ENCODE assay signal across 28 mouse cellular contexts in genomic region chr3:67146280-67146679, GRCm38 (mm10).
"Had no signal": no experiment of that assay in that cellular context is flagged by ENCODE, and none has a peak within 500 bp of the region (broad histone marks: within the 10 kb centered on the region; RNA-seq: fewer than 3 reads in every experiment).

No protein-coding gene starts in this region.

- H3K27ac ChIP-seq: left cerebral cortex, adult 2 months; limb, embryonic 12.5 days; limb, embryonic 13.5 days; limb, embryonic 15.5 days; liver, embryonic 12.5 days; liver, embryonic 13.5 days; liver, embryonic 14.5 days; liver, embryonic 15.5 days; lung, embryonic 15.5 days; macrophage; midbrain, embryonic 10.5 days; midbrain, embryonic 12.5 days; midbrain, embryonic 13.5 days; midbrain, embryonic 15.5 days had no signal

- H3K4me3 ChIP-seq: left cerebral cortex, adult 2 months; limb, embryonic 12.5 days; limb, embryonic 13.5 days; limb, embryonic 15.5 days; liver, embryonic 12.5 days; liver, embryonic 13.5 days; liver, embryonic 15.5 days; lung, embryonic 15.5 days; megakaryocyte, embryonic 14.5 days; midbrain, embryonic 10.5 days; midbrain, embryonic 12.5 days; midbrain, embryonic 13.5 days; midbrain, embryonic 15.5 days had no signal

- H3K9me3 ChIP-seq: limb, embryonic 15.5 days; liver, embryonic 12.5 days; liver, embryonic 13.5 days; liver, embryonic 15.5 days; lung, embryonic 15.5 days; megakaryocyte, embryonic 14.5 days; midbrain, embryonic 12.5 days; midbrain, embryonic 15.5 days had no signal

- H3K36me3 ChIP-seq: limb, embryonic 15.5 days; liver, embryonic 12.5 days; liver, embryonic 13.5 days; liver, embryonic 15.5 days; lung, embryonic 15.5 days; midbrain, embryonic 12.5 days; midbrain, embryonic 13.5 days; midbrain, embryonic 15.5 days had no signal

- H3K4me2 ChIP-seq: limb, embryonic 12.5 days; limb, embryonic 13.5 days; limb, embryonic 15.5 days; liver, embryonic 12.5 days; liver, embryonic 13.5 days; liver, embryonic 15.5 days; lung, embryonic 14.5 days; lung, embryonic 15.5 days; midbrain, embryonic 11.5 days; midbrain, embryonic 12.5 days; midbrain, embryonic 13.5 days; midbrain, embryonic 15.5 days had no signal

- ATAC-seq: liver, embryonic 12.5 days; liver, postnatal 0 days; lung, postnatal 0 days; midbrain, embryonic 13.5 days; midbrain, embryonic 15.5 days; midbrain, embryonic 16.5 days had no signal

- H3K4me1 ChIP-seq: limb, embryonic 12.5 days; limb, embryonic 13.5 days; limb, embryonic 15.5 days; liver, embryonic 12.5 days; liver, embryonic 13.5 days; liver, embryonic 15.5 days; lung, embryonic 15.5 days; midbrain, embryonic 13.5 days had no signal

- H3K9ac ChIP-seq: limb, embryonic 12.5 days; limb, embryonic 13.5 days; limb, embryonic 15.5 days; liver, embryonic 12.5 days; liver, embryonic 13.5 days; liver, embryonic 14.5 days; liver, embryonic 15.5 days; liver, postnatal 0 days; lung, embryonic 14.5 days; lung, embryonic 15.5 days; midbrain, embryonic 12.5 days; midbrain, embryonic 13.5 days; midbrain, embryonic 15.5 days had no signal

- H3K27me3 ChIP-seq: limb, embryonic 12.5 days; limb, embryonic 13.5 days; limb, embryonic 15.5 days; liver, embryonic 12.5 days; liver, embryonic 13.5 days; liver, embryonic 15.5 days; lung, embryonic 15.5 days; megakaryocyte, embryonic 14.5 days; midbrain, embryonic 13.5 days; midbrain, embryonic 15.5 days had no signal

- DNase-seq: left cerebral cortex, postnatal 4 days; liver; liver, embryonic 13.5 days; liver, postnatal 0 days; lung, adult 18-20 months; lung, adult 2 months; lung, embryonic 14.5 days; lung, postnatal 10 days; lung, postnatal 14 days; lung, postnatal 36 days; lung, postnatal 4 days had no signal
